Mouse (Mus musculus): Measurements from ENCODE around the gene Tmem38b. TPM values are rescaled to one million over a fixed set of nuclear protein-coding genes. Genes with fewer than 3 reads are reported as not detected.

Tmem38b gene
- polyA plus RNA-seq, 1 experiment from 2014 or later, result 10.2 TPM

GRCm38 (mm10) chr4:53832321-53832720, 6.5 kb downstream of the Tmem38b start:
- Histone ChIP-seq H3K4me2 (no peak overlapping the region), H3K36me3 (no peaks in the 10 kb centered on the region), H3K9ac (no peak overlapping the region), H3K9me3 (no peaks in the 10 kb centered on the region), H3K4me1 (no peaks in the 10 kb centered on the region), H3K27ac (no peak overlapping the region), H3K4me3 (replicated peaks) (no peak overlapping the region), H3K27me3 (replicated peaks) (no peaks in the 10 kb centered on the region)
- 45% methylated on average over 3 of the region's 3 CpGs for WGBS
- no peak for ATAC-seq (ENCODE audit: insufficient read depth, low FRiP score, low read depth)

- H3K27me3 ChIP-seq (replicated peaks), result no peaks in the 10 kb centered on the region
- H3K27ac ChIP-seq, result no peak overlapping the region
- no peaks in the 10 kb centered on the region for H3K9me3 ChIP-seq
- H3K36me3 ChIP-seq, result no peaks in the 10 kb centered on the region
- H3K4me3 ChIP-seq (replicated peaks), result no peak overlapping the region
- H3K4me1 ChIP-seq, result no peaks in the 10 kb centered on the region
- 30% methylated on average over 5 of the region's 5 CpGs for WGBS
- no peak for ATAC-seq (ENCODE audit: insufficient read depth, low FRiP score, low read depth)
- no peak overlapping the region for H3K9ac ChIP-seq
- H3K4me2 ChIP-seq, result no peak overlapping the region
These were observed 11.1 kb downstream of the Tmem38b start for GRCm38 (mm10) chr4:53836978-53837377.

- H3K9ac ChIP-seq, result no peak overlapping the region
- 83% methylated on average over 15 of the region's 15 CpGs for WGBS
- no peaks in the 10 kb centered on the region for H3K27me3 ChIP-seq (replicated peaks)
- no peak overlapping the region for H3K4me2 ChIP-seq
- H3K27ac ChIP-seq, result no peak overlapping the region
- H3K4me1 ChIP-seq, result no peaks in the 10 kb centered on the region
- ATAC-seq (ENCODE audit: insufficient read depth, low FRiP score, low read depth), result no peak
- H3K4me3 ChIP-seq (replicated peaks), result no peak overlapping the region
- no peaks in the 10 kb centered on the region for H3K9me3 ChIP-seq
- no peaks in the 10 kb centered on the region for H3K36me3 ChIP-seq
These were observed 14.5 kb downstream of the Tmem38b start for GRCm38 (mm10) chr4:53840158-53840870.

- Histone ChIP-seq H3K4me3 (replicated peaks) (no peak overlapping the region), H3K27me3 (replicated peaks) (no peaks in the 10 kb centered on the region), H3K9ac (no peak overlapping the region), H3K4me2 (no peak overlapping the region), H3K9me3 (no peaks in the 10 kb centered on the region), H3K36me3 (no peaks in the 10 kb centered on the region), H3K4me1 (no peaks in the 10 kb centered on the region), H3K27ac (no peak overlapping the region)
- WGBS, result 54% methylated on average over 8 of the region's 8 CpGs
- no peak for ATAC-seq (ENCODE audit: insufficient read depth, low FRiP score, low read depth)
These were observed 17.7 kb downstream of the Tmem38b start for GRCm38 (mm10) chr4:53843553-53843952.

GRCm38 (mm10) chr4:53844835-53845619, 19.2 kb downstream of the Tmem38b start:
- no peaks in the 10 kb centered on the region for H3K9me3 ChIP-seq
- no peaks in the 10 kb centered on the region for H3K36me3 ChIP-seq
- H3K4me2 ChIP-seq, result no peak overlapping the region
- no peak for ATAC-seq (ENCODE audit: insufficient read depth, low FRiP score, low read depth)
- H3K27ac ChIP-seq, result no peak overlapping the region
- H3K4me1 ChIP-seq, result no peaks in the 10 kb centered on the region
- 60% methylated on average over 6 of the region's 6 CpGs for WGBS
- H3K9ac ChIP-seq, result no peak overlapping the region
- H3K4me3 ChIP-seq (replicated peaks), result no peak overlapping the region
- H3K27me3 ChIP-seq (replicated peaks), result no peaks in the 10 kb centered on the region

- 94% methylated on average over 1 of the region's 1 CpGs for WGBS
These were observed 19.8 kb downstream of the Tmem38b start for GRCm38 (mm10) chr4:53845656-53846055.

GRCm38 (mm10) chr4:53846326-53846725, 20.5 kb downstream of the Tmem38b start:
- Histone ChIP-seq H3K36me3 (no peaks in the 10 kb centered on the region), H3K9me3 (no peaks in the 10 kb centered on the region), H3K9ac (no peak overlapping the region), H3K27ac (no peak overlapping the region), H3K27me3 (replicated peaks) (no peaks in the 10 kb centered on the region), H3K4me1 (no peaks in the 10 kb centered on the region), H3K4me3 (replicated peaks) (no peak overlapping the region), H3K4me2 (no peak overlapping the region)
- ATAC-seq (ENCODE audit: insufficient read depth, low FRiP score, low read depth), result no peak
- 61% methylated on average over 2 of the region's 2 CpGs for WGBS

More at GRCm38 (mm10) chr4:53845656-53846055, 19.8 kb downstream of the Tmem38b start:
- Histone ChIP-seq H3K4me3 (replicated peaks) (no peak overlapping the region), H3K9me3 (no peaks in the 10 kb centered on the region), H3K27ac (no peak overlapping the region), H3K36me3 (no peaks in the 10 kb centered on the region), H3K4me2 (no peak overlapping the region), H3K9ac (no peak overlapping the region), H3K27me3 (replicated peaks) (no peaks in the 10 kb centered on the region), H3K4me1 (no peaks in the 10 kb centered on the region)
- ATAC-seq (ENCODE audit: insufficient read depth, low FRiP score, low read depth), result no peak

GRCm38 (mm10) chr4:53847541-53847940, 21.7 kb downstream of the Tmem38b start:
- Histone ChIP-seq H3K4me2 (no peak overlapping the region), H3K27ac (no peak overlapping the region), H3K4me3 (replicated peaks) (no peak overlapping the region), H3K27me3 (replicated peaks) (no peaks in the 10 kb centered on the region), H3K9ac (no peak overlapping the region), H3K4me1 (no peaks in the 10 kb centered on the region), H3K9me3 (no peaks in the 10 kb centered on the region), H3K36me3 (no peaks in the 10 kb centered on the region)
- ATAC-seq (ENCODE audit: insufficient read depth, low FRiP score, low read depth), result no peak
- 88% methylated on average over 4 of the region's 4 CpGs for WGBS

GRCm38 (mm10) chr4:53848308-53848707, 22.5 kb downstream of the Tmem38b start:
- Histone ChIP-seq H3K36me3 (no peaks in the 10 kb centered on the region), H3K9me3 (no peaks in the 10 kb centered on the region), H3K27me3 (replicated peaks) (no peaks in the 10 kb centered on the region), H3K27ac (no peak overlapping the region), H3K4me1 (no peaks in the 10 kb centered on the region), H3K4me3 (replicated peaks) (no peak overlapping the region), H3K4me2 (no peak overlapping the region), H3K9ac (no peak overlapping the region)
- no peak for ATAC-seq (ENCODE audit: insufficient read depth, low FRiP score, low read depth)
- WGBS, result 97% methylated on average over 3 of the region's 3 CpGs

- H3K27me3 ChIP-seq (replicated peaks), result no peaks in the 10 kb centered on the region
- no peak overlapping the region for H3K27ac ChIP-seq
- H3K4me2 ChIP-seq, result no peak overlapping the region
- no peaks in the 10 kb centered on the region for H3K4me1 ChIP-seq
- ATAC-seq (ENCODE audit: insufficient read depth, low FRiP score, low read depth), result no peak
- H3K9ac ChIP-seq, result no peak overlapping the region
- H3K4me3 ChIP-seq (replicated peaks), result no peak overlapping the region
- 89% methylated on average over 8 of the region's 8 CpGs for WGBS
- no peaks in the 10 kb centered on the region for H3K36me3 ChIP-seq
- no peaks in the 10 kb centered on the region for H3K9me3 ChIP-seq
These were observed 23.0 kb downstream of the Tmem38b start for GRCm38 (mm10) chr4:53848816-53849215.

GRCm38 (mm10) chr4:53849804-53850203, 24.0 kb downstream of the Tmem38b start:
- H3K27me3 ChIP-seq (replicated peaks), result no peaks in the 10 kb centered on the region
- no peak overlapping the region for H3K4me3 ChIP-seq (replicated peaks)
- no peak overlapping the region for H3K4me2 ChIP-seq
- no peak overlapping the region for H3K9ac ChIP-seq
- H3K27ac ChIP-seq, result no peak overlapping the region
- H3K36me3 ChIP-seq, result no peaks in the 10 kb centered on the region
- WGBS, result no CpG with 5 or more reads among the region's 1 CpGs
- ATAC-seq (ENCODE audit: insufficient read depth, low FRiP score, low read depth), result no peak
- H3K4me1 ChIP-seq, result no peaks in the 10 kb centered on the region
- H3K9me3 ChIP-seq, result no peaks in the 10 kb centered on the region

GRCm38 (mm10) chr4:53853333-53853732, 27.5 kb downstream of the Tmem38b start:
- Histone ChIP-seq H3K4me1 (no peaks in the 10 kb centered on the region), H3K4me3 (replicated peaks) (no peak overlapping the region), H3K27ac (no peak overlapping the region), H3K4me2 (no peak overlapping the region), H3K36me3 (no peaks in the 10 kb centered on the region), H3K9me3 (no peaks in the 10 kb centered on the region), H3K9ac (no peak overlapping the region), H3K27me3 (replicated peaks) (no peaks in the 10 kb centered on the region)
- WGBS, result 95% methylated on average over 1 of the region's 1 CpGs
- ATAC-seq (ENCODE audit: insufficient read depth, low FRiP score, low read depth), result no peak

All from stomach, embryonic 15.5 days (tissue).